Mouse (Mus musculus) ES-E14 (cell line): ENCODE results near the gene Fam133b.

ENCODE experiments used
- HCFC1 ChIP-seq: IDR thresholded peaks from 2 replicates; pipeline ENCODE4 v1.6.1; 2012; ENCODE audit warnings: low read length, inconsistent platforms, borderline replicate concordance; ENCODE audit not compliant: insufficient read depth
- ZC3H11A ChIP-seq: IDR thresholded peaks from 2 replicates; pipeline ENCODE4 v1.6.1; 2012; ENCODE audit warnings: low read depth, mild to moderate bottlenecking, inconsistent platforms, low read length, borderline replicate concordance

GRCm38 (mm10) chr5:3607114-3607513 is 63.5 kb downstream of the Fam133b start:
- no peak for TF ChIP-seq HCFC1
- no peak for TF ChIP-seq ZC3H11A
